Mouse (Mus musculus): ENCODE measurements around the gene Klhl42. TPM values are rescaled to one million over a fixed set of nuclear protein-coding genes. Genes with fewer than 3 reads are reported as not detected.

Klhl42 gene
- polyA plus RNA-seq, 1 experiment from 2014 or later, result 9.0 TPM

DNA sequence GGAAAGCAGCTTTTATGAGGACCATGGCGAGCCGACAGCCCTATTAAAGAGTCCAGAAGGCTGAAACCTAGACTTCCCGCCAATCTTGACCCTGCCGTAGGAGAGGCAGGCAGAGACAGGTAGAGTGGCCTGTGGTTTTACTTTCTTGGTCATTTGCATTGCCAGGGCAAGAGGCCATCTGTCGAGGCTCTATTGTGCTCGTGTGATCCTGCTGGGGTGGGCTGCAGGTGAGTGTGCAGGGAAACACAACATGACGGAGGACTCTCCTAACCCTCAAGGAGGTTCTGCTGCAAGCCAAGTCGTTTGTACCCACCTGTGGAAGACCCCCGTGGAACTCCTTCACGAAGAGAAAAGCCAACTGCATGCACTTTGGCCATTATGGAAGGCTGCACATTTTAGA lies 54.6 kb downstream of the Klhl42 start:
- ATAC-seq (ENCODE audit: low FRiP score) (peak; percentile 23; the same call in 1 of the 2 replicates), DNase-seq (ENCODE audit: low spot score) (no peak)
- H3K9ac ChIP-seq (ENCODE audit: low read depth, low read length), result no peak overlapping the region
- H3K4me1 ChIP-seq (replicated peaks; ENCODE audit: control insufficient read depth, insufficient read depth, low read length), result no peaks in the 10 kb centered on the region; the same call in 1 of the 2 replicates
- WGBS, result 54% methylated on average over 10 of the region's 10 CpGs
- no peak overlapping the region for H3K4me2 ChIP-seq (replicated peaks; ENCODE audit: low read depth, low read length)
- no peaks in the 10 kb centered on the region for H3K9me3 ChIP-seq (ENCODE audit: control insufficient read depth, low read length)
- no peak overlapping the region for H3K4me3 ChIP-seq (ENCODE audit: low read depth, low read length)
- H3K27ac ChIP-seq (ENCODE audit: low read depth, low read length), result no peak overlapping the region
- no peaks in the 10 kb centered on the region for H3K36me3 ChIP-seq (ENCODE audit: control insufficient read depth, insufficient read depth, low read length)
- no peaks in the 10 kb centered on the region for H3K27me3 ChIP-seq (ENCODE audit: control insufficient read depth, insufficient read depth, low read length)

DNA sequence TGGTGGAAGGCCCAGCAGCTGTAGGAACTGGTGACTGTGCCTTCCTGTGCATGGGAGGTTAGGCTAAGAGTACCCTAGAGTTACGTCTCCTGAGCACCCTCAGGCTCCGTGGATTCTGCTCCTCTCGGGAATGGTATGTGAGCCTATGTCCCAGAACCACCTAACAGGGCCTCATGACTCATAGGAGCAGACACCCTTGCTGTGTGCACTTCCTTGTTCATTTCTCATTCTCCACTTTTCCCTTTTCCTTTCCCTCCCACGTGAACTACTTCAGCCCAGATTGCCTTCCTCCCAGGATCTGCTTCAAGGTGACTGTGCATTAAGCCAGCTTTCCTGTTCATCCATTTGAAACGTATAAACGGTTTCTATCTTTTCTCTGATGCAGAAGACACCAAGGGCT lies 59.9 kb downstream of the Klhl42 start:
- Histone ChIP-seq H3K4me3 (ENCODE audit: low read depth, low read length) (no peak overlapping the region), H3K27me3 (ENCODE audit: control insufficient read depth, insufficient read depth, low read length) (no peaks in the 10 kb centered on the region), H3K4me1 (replicated peaks; ENCODE audit: control insufficient read depth, insufficient read depth, low read length) (no peaks in the 10 kb centered on the region), H3K4me2 (replicated peaks; ENCODE audit: low read depth, low read length) (no peak overlapping the region), H3K27ac (ENCODE audit: low read depth, low read length) (no peak overlapping the region), H3K9ac (ENCODE audit: low read depth, low read length) (no peak overlapping the region), H3K36me3 (ENCODE audit: control insufficient read depth, insufficient read depth, low read length) (no peaks in the 10 kb centered on the region), H3K9me3 (ENCODE audit: control insufficient read depth, low read length) (no peaks in the 10 kb centered on the region)
- WGBS, result 90% methylated on average over 6 of the region's 6 CpGs
- ATAC-seq (ENCODE audit: low FRiP score), result no peak
- DNase-seq (ENCODE audit: low spot score), result no peak

DNA sequence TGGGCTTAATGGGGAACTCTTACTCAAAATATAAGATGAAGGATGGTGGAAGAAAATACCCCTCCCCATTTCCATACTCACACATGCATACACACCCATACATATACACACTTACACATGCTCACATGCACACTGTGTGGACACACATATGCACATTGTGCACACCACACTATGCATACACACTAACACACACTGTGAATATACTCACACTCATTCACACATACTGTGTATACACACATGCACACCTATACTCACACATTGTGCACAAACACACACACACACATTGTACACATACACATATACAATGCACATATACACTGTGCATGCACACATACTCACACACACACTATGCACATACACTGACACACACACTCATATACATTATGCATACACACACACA lies 60.7 kb downstream of the Klhl42 start:
- no peaks in the 10 kb centered on the region for H3K4me1 ChIP-seq (replicated peaks; ENCODE audit: control insufficient read depth, insufficient read depth, low read length)
- no peak for ATAC-seq (ENCODE audit: low FRiP score)

DNA sequence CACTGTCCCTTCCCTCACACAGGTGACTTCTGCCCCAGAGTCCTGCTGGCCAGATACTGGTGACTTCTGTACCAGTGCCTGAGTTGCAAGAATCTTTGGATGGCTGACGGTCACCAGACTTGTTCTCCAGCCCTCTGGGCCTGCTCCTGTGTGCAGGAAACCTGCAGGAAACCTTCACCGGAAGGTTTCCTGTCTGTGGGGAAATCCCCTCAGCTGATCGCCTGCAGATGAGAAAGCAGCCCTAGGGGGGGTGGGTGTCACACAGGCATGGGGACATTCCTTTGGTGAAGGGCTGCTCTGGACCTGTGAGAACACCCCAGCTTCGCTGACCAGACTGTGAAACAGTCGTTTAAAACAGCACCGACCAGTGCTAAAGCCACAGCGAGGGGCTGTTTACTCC lies 63.9 kb downstream of the Klhl42 start:
- Histone ChIP-seq H3K4me1 (replicated peaks; ENCODE audit: control insufficient read depth, insufficient read depth, low read length) (no peaks in the 10 kb centered on the region), H3K9ac (ENCODE audit: low read depth, low read length) (no peak overlapping the region), H3K27me3 (ENCODE audit: control insufficient read depth, insufficient read depth, low read length) (no peaks in the 10 kb centered on the region), H3K36me3 (ENCODE audit: control insufficient read depth, insufficient read depth, low read length) (no peaks in the 10 kb centered on the region), H3K27ac (ENCODE audit: low read depth, low read length) (no peak overlapping the region), H3K4me2 (replicated peaks; ENCODE audit: low read depth, low read length) (no peak overlapping the region), H3K9me3 (ENCODE audit: control insufficient read depth, low read length) (no peaks in the 10 kb centered on the region), H3K4me3 (ENCODE audit: low read depth, low read length) (no peak overlapping the region)
- 77% methylated on average over 7 of the region's 7 CpGs for WGBS
- ATAC-seq (ENCODE audit: low FRiP score) (no peak), DNase-seq (ENCODE audit: low spot score) (no peak)

More for the DNA sequence above, 60.7 kb downstream of the Klhl42 start:
- no peak overlapping the region for H3K27ac ChIP-seq (ENCODE audit: low read depth, low read length)
- no peak for DNase-seq (ENCODE audit: low spot score)
- H3K27me3 ChIP-seq (ENCODE audit: control insufficient read depth, insufficient read depth, low read length), result no peaks in the 10 kb centered on the region
- H3K9ac ChIP-seq (ENCODE audit: low read depth, low read length), result no peak overlapping the region
- no peaks in the 10 kb centered on the region for H3K36me3 ChIP-seq (ENCODE audit: control insufficient read depth, insufficient read depth, low read length)
- H3K4me3 ChIP-seq (ENCODE audit: low read depth, low read length), result no peak overlapping the region
- H3K4me2 ChIP-seq (replicated peaks; ENCODE audit: low read depth, low read length), result no peak overlapping the region
- no peaks in the 10 kb centered on the region for H3K9me3 ChIP-seq (ENCODE audit: control insufficient read depth, low read length)

DNA sequence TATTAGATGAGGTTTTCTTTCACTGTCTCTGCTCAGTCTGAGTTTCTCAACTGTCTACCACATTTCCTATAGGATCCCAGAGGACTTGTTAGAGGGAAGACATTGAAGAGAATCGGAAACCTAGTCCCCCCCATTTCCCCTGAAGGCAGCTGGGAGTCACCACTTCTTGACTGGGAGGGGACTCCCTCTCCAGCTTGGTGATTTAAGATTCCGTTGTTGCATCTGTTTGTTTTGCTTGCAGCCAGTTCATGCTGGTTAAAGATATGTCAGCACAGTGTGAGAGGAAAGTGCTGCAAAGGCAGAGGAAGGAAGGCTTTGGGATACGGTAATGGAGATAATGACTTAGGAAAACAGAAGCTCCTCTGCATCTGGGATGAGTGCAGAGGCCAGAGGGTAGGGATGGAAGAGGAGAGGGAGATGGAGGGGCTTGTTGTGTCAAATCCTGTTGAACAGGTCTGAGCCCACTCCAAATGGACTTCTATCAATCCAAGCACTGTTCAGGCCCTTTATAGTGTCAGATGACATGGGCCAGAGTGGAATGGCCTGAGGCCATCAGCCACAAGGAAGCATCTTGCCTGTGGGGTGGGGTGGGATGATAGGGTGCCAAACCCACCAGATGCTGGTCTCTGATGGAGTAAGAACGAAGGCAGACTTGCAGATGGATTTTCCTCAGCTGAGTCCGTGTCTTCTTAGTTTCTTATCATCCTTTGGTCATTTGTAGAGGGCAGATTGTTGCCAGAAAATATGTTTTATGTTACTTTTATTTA lies 70.8 kb downstream of the Klhl42 start:
- WGBS, result 64% methylated on average over 5 of the region's 5 CpGs
- no peak overlapping the region for H3K9ac ChIP-seq (ENCODE audit: low read depth, low read length)
- H3K4me3 ChIP-seq (ENCODE audit: low read depth, low read length), result no peak overlapping the region
- ATAC-seq (ENCODE audit: low FRiP score) (no peak), DNase-seq (ENCODE audit: low spot score) (no peak)
- no peak overlapping the region for H3K4me2 ChIP-seq (replicated peaks; ENCODE audit: low read depth, low read length)
- H3K36me3 ChIP-seq (ENCODE audit: control insufficient read depth, insufficient read depth, low read length), result no peaks in the 10 kb centered on the region
- no peaks in the 10 kb centered on the region for H3K27me3 ChIP-seq (ENCODE audit: control insufficient read depth, insufficient read depth, low read length)
- H3K27ac ChIP-seq (ENCODE audit: low read depth, low read length), result no peak overlapping the region
- no peaks in the 10 kb centered on the region for H3K4me1 ChIP-seq (replicated peaks; ENCODE audit: control insufficient read depth, insufficient read depth, low read length)
- no peaks in the 10 kb centered on the region for H3K9me3 ChIP-seq (ENCODE audit: control insufficient read depth, low read length)

Other genes starting within 250 kb of the Klhl42 start
- not detected in 2 replicates for gene Smco2, start 241.3 kb upstream of the Klhl42 start, polyA plus RNA-seq (2014; fragmentation: Nextera tagmentation; extraction: Ambion mirVana)
- 29.0 and 36.1 TPM in 2 replicates for gene Ppfibp1, start 202.9 kb upstream of the Klhl42 start, polyA plus RNA-seq (2014; fragmentation: Nextera tagmentation; extraction: Ambion mirVana)
- gene 1700034J05Rik, start 137.0 kb upstream of the Klhl42 start, polyA plus RNA-seq (2014; fragmentation: Nextera tagmentation; extraction: Ambion mirVana), result 0.20 and 0.46 TPM in 2 replicates
- 0.46 and 0.98 TPM in 2 replicates for gene Rep15, start 58.8 kb upstream of the Klhl42 start, polyA plus RNA-seq (2014; fragmentation: Nextera tagmentation; extraction: Ambion mirVana)
- 84.1 and 87.5 TPM in 2 replicates for gene Mrps35, start 48.6 kb upstream of the Klhl42 start, polyA plus RNA-seq (2014; fragmentation: Nextera tagmentation; extraction: Ambion mirVana)
- gene Mansc4, start 4.3 kb upstream of the Klhl42 start, polyA plus RNA-seq (2014; fragmentation: Nextera tagmentation; extraction: Ambion mirVana), result 0.92 and 0.96 TPM in 2 replicates
- 5.6 and 7.4 TPM in 2 replicates for gene Pthlh, start 172.8 kb downstream of the Klhl42 start, polyA plus RNA-seq (2014; fragmentation: Nextera tagmentation; extraction: Ambion mirVana)